Mouse (Mus musculus) midbrain, embryonic 11.5 days (tissue): Measurements from ENCODE around the gene Rnf115. TPM values are rescaled to one million over a fixed set of nuclear protein-coding genes. Genes with fewer than 3 reads are reported as not detected.

ENCODE experiments used
- ATAC-seq: fragments of 200-750 bp; cut with Nextera tagmentation; 2 replicates; pipeline ENCODE4 v1.8.0; 2017; ENCODE audit warnings: moderate TSS enrichment, moderate library complexity; ENCODE audit not compliant: low FRiP score
- DNase-seq: peaks from one replicate; pipeline ENCODE4 v3.0.0; 2015; ENCODE audit warnings: low spot score; ENCODE audit errors: missing footprints
- H3K27ac ChIP-seq: fragments of 300-500 bp; sonication (generic); 2 replicates; pipeline ENCODE4 v1.5.1; 2014; ENCODE audit warnings: low read depth, low read length
- H3K27me3 ChIP-seq: fragments of 300-500 bp; sonication (generic); 2 replicates; pipeline ENCODE4 v1.6.1; 2014; ENCODE audit warnings: mild to moderate bottlenecking, low read length, moderate library complexity, mixed read lengths; ENCODE audit not compliant: control insufficient read depth, insufficient read depth
- H3K36me3 ChIP-seq: fragments of 300-500 bp; sonication (generic); 2 replicates; pipeline ENCODE4 v1.6.1; 2014; ENCODE audit warnings: mild to moderate bottlenecking, low read length, moderate library complexity, mixed read lengths; ENCODE audit not compliant: control insufficient read depth, insufficient read depth
- H3K4me1 ChIP-seq: fragments of 300-500 bp; sonication (generic); 2 replicates; pipeline ENCODE4 v1.6.1; 2014; ENCODE audit warnings: low read length; ENCODE audit not compliant: control insufficient read depth, insufficient read depth
- H3K4me2 ChIP-seq: fragments of 300-500 bp; sonication (generic); 2 replicates; pipeline ENCODE4 v1.6.1; 2014; ENCODE audit warnings: mild to moderate bottlenecking, moderate library complexity
- H3K4me3 ChIP-seq: fragments of 300-500 bp; sonication (generic); 2 replicates; pipeline ENCODE4 v1.5.1; 2014; ENCODE audit warnings: low read depth, low read length
- H3K9ac ChIP-seq: fragments of 300-500 bp; sonication (generic); 2 replicates; pipeline ENCODE4 v1.6.1; 2014; ENCODE audit warnings: low read length
- H3K9me3 ChIP-seq: fragments of 300-500 bp; sonication (generic); 2 replicates; pipeline ENCODE4 v1.6.1; 2016; ENCODE audit warnings: low read length; ENCODE audit not compliant: control insufficient read depth
- WGBS: fragments of 180-500 bp; shearing (Covaris S2); extraction: QIAGEN DNeasy Blood & Tissue Kit; methylation state at CpG from one replicate; pipeline ENCODE4 v1.1.7; 2014; 5-methylcytosine and 5-hydroxymethylcytosine counted together
- polyA plus RNA-seq: library from polyadenylated mRNA; unstranded; fragments of >200 nt; fragmentation: Nextera tagmentation; extraction: Ambion mirVana; gene quantifications from 2 replicates; pipeline ENCODE4 v1.2.1, GENCODE M21; 2014

Gene Rnf115
- polyA plus RNA-seq, 1 experiment from 2014 or later = 90.3 TPM

DNA sequence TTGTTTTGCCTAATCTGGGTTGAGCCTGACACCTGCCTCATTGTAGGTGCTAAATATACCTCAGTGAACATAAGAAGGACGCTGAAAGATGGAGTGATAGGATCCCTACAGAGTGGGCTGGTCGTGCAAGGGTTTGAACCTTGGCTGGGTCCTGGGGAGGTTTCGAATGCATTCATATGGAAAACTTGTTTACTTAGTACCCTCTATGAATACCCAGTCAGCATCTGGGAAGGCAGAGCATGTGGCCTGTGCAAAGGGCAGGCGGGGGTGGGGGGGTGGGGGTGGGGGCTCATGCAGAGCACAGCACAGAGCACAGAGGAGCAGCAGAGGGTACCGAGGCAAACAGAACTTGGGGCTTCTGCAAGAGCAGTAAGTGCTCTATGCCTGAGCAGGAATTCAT, 105.5 kb downstream of the Rnf115 start:
- H3K36me3 ChIP-seq = no peaks in the 10 kb centered on the region
- H3K4me2 ChIP-seq = no peak overlapping the region
- no peaks in the 10 kb centered on the region for H3K27me3 ChIP-seq
- no peak overlapping the region for H3K27ac ChIP-seq
- H3K4me3 ChIP-seq = no peak overlapping the region
- DNase-seq = no peak
- no peak overlapping the region for H3K9ac ChIP-seq
- no peaks in the 10 kb centered on the region for H3K9me3 ChIP-seq
- H3K4me1 ChIP-seq = 0 out of 2 replicates have a peak, but pooled peaks cover 2% of the 10 kb centered on the region
- 28% methylated on average over 5 of the region's 5 CpGs for WGBS
- ATAC-seq = 0 out of 2 replicates have a peak, but pooled peaks have one; percentile 35

DNA sequence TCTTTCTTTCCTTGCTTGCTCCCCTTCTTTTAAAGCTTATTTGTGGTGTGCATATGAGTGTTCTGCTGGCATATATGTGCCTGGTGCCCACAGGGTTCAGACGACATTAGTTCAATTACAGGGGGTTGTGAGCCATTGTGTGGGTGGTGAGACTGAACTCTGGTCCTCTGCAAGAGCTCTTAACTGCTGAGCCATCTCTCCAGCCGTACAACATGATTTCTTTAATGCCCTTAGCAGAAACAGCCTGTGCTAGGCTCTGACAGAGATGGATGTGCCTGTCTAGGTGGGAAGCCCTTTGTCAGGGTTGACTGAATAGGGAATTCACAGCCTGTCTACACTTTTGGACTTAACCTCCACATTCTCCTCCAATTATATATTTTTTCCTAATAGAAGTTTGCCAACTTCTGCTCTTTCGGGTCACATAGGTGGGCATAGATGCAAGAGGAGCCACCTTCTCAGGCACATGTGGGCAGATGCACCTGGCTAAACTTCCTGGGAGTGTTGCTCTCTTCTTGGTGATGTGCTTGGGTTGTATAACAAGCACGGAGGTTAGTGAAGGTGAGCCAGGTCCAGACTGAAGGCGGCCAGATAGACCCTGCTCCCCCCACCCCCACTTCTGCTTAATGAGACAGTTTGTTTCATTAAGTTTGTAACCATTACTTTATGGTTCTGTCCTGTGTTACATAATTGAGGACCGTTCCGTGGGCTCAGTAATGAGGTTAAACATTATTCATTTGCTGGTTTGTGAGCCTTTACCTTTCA, 107.3 kb downstream of the Rnf115 start:
- no peak overlapping the region for H3K4me2 ChIP-seq
- 87% methylated on average over 7 of the region's 7 CpGs for WGBS
- H3K9me3 ChIP-seq = no peaks in the 10 kb centered on the region
- H3K9ac ChIP-seq = no peak overlapping the region
- H3K27ac ChIP-seq = no peak overlapping the region
- no peaks in the 10 kb centered on the region for H3K36me3 ChIP-seq
- H3K4me3 ChIP-seq = no peak overlapping the region
- no peaks in the 10 kb centered on the region for H3K4me1 ChIP-seq
- ATAC-seq (no peak), DNase-seq (peak; percentile 39)
- H3K27me3 ChIP-seq = no peaks in the 10 kb centered on the region

DNA sequence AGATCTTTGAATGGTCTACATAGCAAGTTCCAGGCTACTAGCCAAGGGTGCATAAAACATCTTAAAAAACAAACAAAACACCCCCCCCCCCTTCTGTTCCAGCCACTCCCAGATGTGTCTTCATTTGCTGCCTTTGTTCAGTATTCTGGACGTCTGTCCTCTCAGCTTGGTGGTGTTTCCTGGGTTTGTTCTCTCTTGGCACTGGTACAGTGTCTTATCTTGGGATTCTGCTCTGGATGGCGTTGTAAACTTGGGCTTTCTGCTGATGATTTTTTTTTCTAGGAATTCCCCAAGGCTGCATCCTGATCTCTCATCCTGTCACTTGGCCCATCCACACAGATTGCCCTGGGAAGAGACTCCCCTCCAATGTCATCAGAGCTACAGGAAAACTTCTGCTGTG, 109.0 kb downstream of the Rnf115 start:
- WGBS = 71% methylated on average over 2 of the region's 2 CpGs
- Histone ChIP-seq H3K27me3 (no peaks in the 10 kb centered on the region), H3K4me2 (no peak overlapping the region), H3K9ac (no peak overlapping the region), H3K36me3 (no peaks in the 10 kb centered on the region), H3K4me3 (no peak overlapping the region), H3K4me1 (no peaks in the 10 kb centered on the region), H3K27ac (no peak overlapping the region), H3K9me3 (no peaks in the 10 kb centered on the region)
- DNase-seq (no peak), ATAC-seq (no peak)

DNA sequence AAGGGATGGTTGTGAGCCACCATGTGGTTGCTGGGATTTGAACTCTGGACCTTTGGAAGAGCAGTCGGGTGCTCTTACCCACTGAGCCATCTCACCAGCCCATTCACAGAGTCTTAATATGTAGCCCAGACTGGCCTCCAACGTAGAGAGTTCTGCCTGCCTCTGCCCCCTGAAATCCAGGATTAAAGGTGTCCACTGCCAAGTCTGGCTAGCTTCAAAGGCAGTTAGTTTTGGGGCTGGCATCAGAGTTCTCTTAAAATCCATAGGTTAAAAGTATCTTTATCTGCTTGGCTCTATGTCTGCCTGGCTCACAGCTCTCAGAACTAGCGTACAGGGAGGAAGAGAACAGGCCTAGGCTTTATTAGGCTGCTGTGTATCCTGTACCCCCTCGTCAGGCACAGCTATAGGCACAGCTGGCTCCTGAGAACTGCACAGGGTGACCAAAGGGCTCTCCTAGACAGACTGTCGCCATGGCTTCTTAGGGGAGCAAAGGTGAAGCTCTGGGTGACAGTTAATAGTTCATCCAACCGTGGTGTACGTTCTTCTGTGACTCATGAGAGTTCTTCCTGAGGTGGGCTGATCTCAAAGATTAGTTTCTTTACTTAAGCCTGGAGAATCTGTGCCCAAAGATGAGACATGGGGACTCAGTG, 111.7 kb downstream of the Rnf115 start:
- H3K9me3 ChIP-seq = no peaks in the 10 kb centered on the region
- no peak overlapping the region for H3K27ac ChIP-seq
- DNase-seq (no peak), ATAC-seq (no peak)
- H3K36me3 ChIP-seq = no peaks in the 10 kb centered on the region
- H3K27me3 ChIP-seq = no peaks in the 10 kb centered on the region
- no peaks in the 10 kb centered on the region for H3K4me1 ChIP-seq
- H3K9ac ChIP-seq = no peak overlapping the region
- no peak overlapping the region for H3K4me2 ChIP-seq
- 84% methylated on average over 7 of the region's 7 CpGs for WGBS
- H3K4me3 ChIP-seq = no peak overlapping the region

Other genes with a start within 250 kb of the Rnf115 start
- 1.3 and 1.7 TPM in 2 replicates for gene Hfe2, start 202.5 kb upstream of the Rnf115 start, polyA plus RNA-seq
- gene Txnip, start 169.7 kb upstream of the Rnf115 start, polyA plus RNA-seq = 54.0 and 55.9 TPM in 2 replicates
- 0.36 and 0.43 TPM in 2 replicates for gene Gm16253, start 150.7 kb upstream of the Rnf115 start, polyA plus RNA-seq
- 12.1 and 14.7 TPM in 2 replicates for gene Polr3gl, start 133.5 kb upstream of the Rnf115 start, polyA plus RNA-seq
- 1.5 and 2.0 TPM in 2 replicates for gene Ankrd34a, start 131.0 kb upstream of the Rnf115 start, polyA plus RNA-seq
- gene Lix1l, start 126.5 kb upstream of the Rnf115 start, polyA plus RNA-seq = 6.4 TPM in 2 replicates
- 181 and 193 TPM in 2 replicates for gene Rbm8a, start 97.7 kb upstream of the Rnf115 start, polyA plus RNA-seq
- gene Pex11b, start 92.3 kb upstream of the Rnf115 start, polyA plus RNA-seq = 43.9 and 46.7 TPM in 2 replicates
- gene Gm42957, start 92.2 kb upstream of the Rnf115 start, polyA plus RNA-seq = 0.04 TPM in 2 replicates
- gene Itga10, start 82.1 kb upstream of the Rnf115 start, polyA plus RNA-seq = 0.33 and 0.52 TPM in 2 replicates
- 0.10 and 0.19 TPM in 2 replicates for gene Ankrd35, start 57.5 kb upstream of the Rnf115 start, polyA plus RNA-seq
- gene Pias3, start 31.3 kb upstream of the Rnf115 start, polyA plus RNA-seq = 26.8 and 29.2 TPM in 2 replicates
- 14.4 and 16.3 TPM in 2 replicates for gene Nudt17, start 19.1 kb upstream of the Rnf115 start, polyA plus RNA-seq
- 35.7 and 41.6 TPM in 2 replicates for gene Polr3c, start within 50 bp of the Rnf115 start, polyA plus RNA-seq
- gene Pdzk1, start 101.6 kb downstream of the Rnf115 start, polyA plus RNA-seq = 0.38 and 0.50 TPM in 2 replicates
- gene Cd160, start 101.7 kb downstream of the Rnf115 start, polyA plus RNA-seq = 0.12 TPM in 1 of 2 replicates, not detected in the other
- gene Gja5, start 177.0 kb downstream of the Rnf115 start, polyA plus RNA-seq = 3.1 and 3.8 TPM in 2 replicates
- 40.3 TPM in 2 replicates for gene Gpr89, start 177.7 kb downstream of the Rnf115 start, polyA plus RNA-seq
- not detected in 2 replicates for gene Gja8, start 198.4 kb downstream of the Rnf115 start, polyA plus RNA-seq